Comparison of ENCODE assay signal across 8 mouse cellular contexts in genomic region chr10:75211807-75212645, GRCm38 (mm10). TPM values are rescaled to one million over a fixed set of nuclear protein-coding genes. Genes with fewer than 3 reads are reported as not detected.
A peak's percentile ranks its signal among the peaks of the same experiment; 100 is the strongest.
DNase-seq lines count a peak whose midpoint lies in the region; ATAC-seq lines count a peak whose summit lies in the region.

Gene Specc1l (plus strand): TSS chr10:75212073.

- H3K4me3 ChIP-seq in hindbrain, embryonic 15.5 days, result peak within 1 kb of the TSS; percentile 79

- peak within 1 kb of the TSS; percentile 81 for H3K9ac ChIP-seq in hindbrain, embryonic 15.5 days

- H3K36me3 ChIP-seq in hindbrain, embryonic 15.5 days, result no peaks in the 10 kb centered on the region

- peak; percentile 94 for DNase-seq in R1 (ENCODE audit: low read depth, low spot score)
- DNase-seq in cerebellum, postnatal 25 days, result peak; percentile 97 to 98
- DNase-seq in frontal cortex, postnatal 36 days (ENCODE audit: low spot score in 2 of 2), result peak; percentile 94 to 97
- peak; percentile 90 for DNase-seq in left cerebral cortex, adult 11 months (ENCODE audit: low spot score)
- DNase-seq in lung, postnatal 4 days, result peak; percentile 97 to 98
- peak; percentile 94 for DNase-seq in retina, postnatal 7 days (ENCODE audit: low read depth, low spot score)
- peak; percentile 93 for DNase-seq in urinary bladder, adult 2 months (ENCODE audit: low spot score)

- no peaks in the 10 kb centered on the region for H3K9me3 ChIP-seq in hindbrain, embryonic 15.5 days

- WGBS in hindbrain, embryonic 15.5 days, result 0% methylated on average over 59 of the region's 80 CpGs

- peak within 1 kb of the TSS; percentile 57 for H3K4me2 ChIP-seq in hindbrain, embryonic 15.5 days

- peak; percentile 99 for ATAC-seq in hindbrain, embryonic 15.5 days (ENCODE audit: low FRiP score, low read depth)

- H3K27ac ChIP-seq in hindbrain, embryonic 15.5 days (replicated peaks), result peak within 1 kb of the TSS; percentile 99

- peaks cover 20% of the 10 kb centered on the region for H3K4me1 ChIP-seq in hindbrain, embryonic 15.5 days (replicated peaks)

- H3K27me3 ChIP-seq in hindbrain, embryonic 15.5 days, result no peaks in the 10 kb centered on the region

RNA-seq across cellular contexts. Expression of gene Specc1l, which starts in this region (rescaled TPM):
- polyA plus RNA-seq in hindbrain, embryonic 15.5 days (2015; fragmentation: Nextera tagmentation; extraction: Ambion mirVana), result 30.5 and 30.8 TPM in 2 replicates
- 23.5 and 33.1 TPM in 2 replicates for polyA plus RNA-seq in urinary bladder, adult 2 months (2012; rRNA removed)

Comparison
In these comparisons a context has a peak if more than half of its experiments do, and no peak if none do; other contexts are left out.
1. Peak in every context shown above with its lines: DNase-seq, ATAC-seq, H3K4me3 ChIP-seq and H3K27ac ChIP-seq.